Mouse (Mus musculus): ENCODE data around the gene Qsox1. TPM values are rescaled to one million over a fixed set of nuclear protein-coding genes. Genes with fewer than 3 reads are reported as not detected.

Qsox1 gene
- 23.4 and 33.2 TPM in 2 replicates for polyA plus RNA-seq (2015; fragmentation: Nextera tagmentation; extraction: Ambion mirVana)

DNA sequence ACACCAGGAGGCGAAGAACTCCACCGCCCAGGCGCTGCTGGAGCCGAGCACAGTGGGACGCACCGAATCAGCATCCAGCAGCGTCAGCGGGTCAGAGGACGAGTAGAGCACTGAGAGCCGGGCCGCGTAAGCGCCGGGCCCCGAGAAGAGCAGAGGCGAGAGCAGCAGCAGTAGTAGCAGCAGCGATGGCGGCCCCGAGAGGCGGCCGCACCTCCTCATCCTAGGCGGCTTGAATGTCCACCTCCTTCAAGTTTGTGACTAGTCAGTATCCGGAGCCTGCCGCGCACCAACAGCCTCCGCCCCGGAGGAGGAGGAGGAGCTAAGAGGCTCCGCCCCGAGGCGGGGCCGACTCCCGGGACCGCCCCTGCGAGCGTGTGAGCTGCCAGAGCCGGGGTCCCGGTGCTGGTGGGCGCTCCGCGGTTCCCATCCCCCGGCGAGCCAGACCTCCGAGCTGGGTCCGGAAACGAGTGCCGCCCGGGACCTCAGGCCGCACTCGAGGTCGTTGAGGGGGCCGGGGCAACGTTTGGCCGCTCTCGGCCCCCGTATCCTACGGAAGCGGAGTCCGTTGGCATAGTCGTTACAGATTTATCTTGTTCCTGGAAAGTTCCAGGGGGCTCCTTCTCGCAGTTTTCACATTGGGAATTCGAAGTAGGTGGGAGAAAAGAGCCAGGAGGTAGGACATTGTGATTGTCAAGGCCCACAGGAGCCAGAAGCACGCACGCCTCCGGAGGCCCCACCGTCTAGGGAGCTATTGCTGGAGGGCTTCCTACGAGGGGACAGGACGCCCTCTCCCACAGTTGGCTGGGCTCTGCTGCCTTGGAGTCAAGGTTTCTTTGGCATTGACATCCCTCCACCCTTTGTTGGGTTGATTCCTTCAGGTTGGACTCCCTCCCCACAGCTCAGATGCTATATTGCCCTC is at the start of gene Qsox1:
Gene Qsox1 (minus strand): TSS at position 309 of the 919 bp plus-strand sequence.
- Histone ChIP-seq H3K27ac (peak within 1 kb of the TSS; percentile 67), H3K4me2 (peak within 1 kb of the TSS; percentile 77), H3K36me3 (no peaks in the 10 kb centered on the region), H3K4me3 (peak within 1 kb of the TSS; percentile 90), H3K9ac (peak within 1 kb of the TSS; percentile 69), H3K9me3 (replicated peaks) (no peaks in the 10 kb centered on the region), H3K4me1 (replicated peaks) (peaks cover 33% of the 10 kb centered on the region), H3K27me3 (no peaks in the 10 kb centered on the region)
- WGBS: under 1% methylated on average over 65 of the region's 67 CpGs
- ATAC-seq (replicated peaks; ENCODE audit: insufficient number of reproducible peaks, insufficient read depth, low FRiP score, low read depth): peak; percentile 89

DNA sequence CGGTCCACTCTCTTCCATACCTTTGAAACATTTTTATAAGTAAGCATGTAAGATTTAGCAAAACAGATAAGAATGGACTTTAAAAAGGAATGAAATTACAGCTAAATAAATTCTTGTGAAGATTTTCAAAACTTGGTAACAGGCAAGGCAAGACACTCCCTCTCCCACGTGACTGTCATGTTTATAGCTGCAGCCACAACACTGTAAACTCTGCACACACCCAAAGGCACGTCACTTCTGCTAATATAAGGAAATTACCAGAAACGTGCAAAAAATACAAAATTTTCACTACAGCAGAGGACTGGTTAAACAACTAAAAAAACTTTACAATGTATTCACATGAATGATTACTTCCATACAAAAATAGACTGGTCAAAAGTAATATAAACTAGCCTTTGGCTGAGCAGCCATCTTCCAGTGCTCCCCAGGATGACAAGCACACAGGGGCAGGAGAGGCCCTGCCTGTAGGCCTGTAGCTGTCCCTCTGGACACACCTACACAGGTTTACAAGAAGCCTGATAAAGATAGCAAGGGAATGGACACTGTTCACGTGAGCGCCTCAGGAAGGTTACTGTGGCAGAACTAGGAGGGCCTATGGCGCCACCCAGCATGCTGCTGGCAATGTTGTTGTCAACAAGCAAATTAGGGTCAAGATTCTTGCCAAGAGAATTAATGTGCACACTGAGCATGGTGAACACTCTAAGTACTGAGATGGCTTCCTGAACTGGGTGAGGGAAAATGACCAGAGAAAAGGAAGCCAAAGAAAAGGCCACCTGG is 42.4 kb upstream of the Qsox1 start:
- Histone ChIP-seq H3K4me2 (no peak overlapping the region), H3K4me1 (replicated peaks) (no peaks in the 10 kb centered on the region), H3K4me3 (no peak overlapping the region), H3K27ac (no peak overlapping the region), H3K9ac (no peak overlapping the region), H3K27me3 (no peaks in the 10 kb centered on the region), H3K9me3 (replicated peaks) (no peaks in the 10 kb centered on the region), H3K36me3 (peaks cover 52% of the 10 kb centered on the region)
- no peak for ATAC-seq (replicated peaks; ENCODE audit: insufficient number of reproducible peaks, insufficient read depth, low FRiP score, low read depth)
- 80% methylated on average over 7 of the region's 7 CpGs for WGBS

DNA sequence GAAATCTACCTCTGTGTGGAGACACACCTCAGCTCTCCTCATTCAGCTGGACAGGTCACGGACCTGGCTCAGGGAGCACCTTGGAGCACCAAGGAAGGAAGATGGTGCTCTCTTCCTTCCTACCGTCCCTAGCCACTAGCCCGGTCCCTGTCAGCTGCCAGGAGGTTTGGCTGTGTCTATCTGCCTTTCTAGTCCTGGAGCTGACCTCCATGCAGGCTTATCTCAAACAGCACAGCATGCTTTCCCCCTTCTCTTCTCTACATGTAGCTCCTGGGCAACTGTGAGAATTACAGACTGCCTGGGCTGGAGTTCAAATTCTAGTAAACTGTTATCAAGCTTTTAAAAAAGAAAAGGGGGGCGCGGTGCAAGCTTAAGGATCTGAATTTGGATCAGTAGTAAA is 40.3 kb upstream of the Qsox1 start:
- H3K4me3 ChIP-seq: no peak overlapping the region
- peaks cover 49% of the 10 kb centered on the region for H3K36me3 ChIP-seq
- no peak overlapping the region for H3K4me2 ChIP-seq
- no peak overlapping the region for H3K27ac ChIP-seq
- H3K27me3 ChIP-seq: no peaks in the 10 kb centered on the region
- H3K9ac ChIP-seq: no peak overlapping the region
- no peak for ATAC-seq (replicated peaks; ENCODE audit: insufficient number of reproducible peaks, insufficient read depth, low FRiP score, low read depth)
- no peaks in the 10 kb centered on the region for H3K4me1 ChIP-seq (replicated peaks)
- H3K9me3 ChIP-seq (replicated peaks): no peaks in the 10 kb centered on the region
- WGBS: 88% methylated on average over 5 of the region's 5 CpGs

DNA sequence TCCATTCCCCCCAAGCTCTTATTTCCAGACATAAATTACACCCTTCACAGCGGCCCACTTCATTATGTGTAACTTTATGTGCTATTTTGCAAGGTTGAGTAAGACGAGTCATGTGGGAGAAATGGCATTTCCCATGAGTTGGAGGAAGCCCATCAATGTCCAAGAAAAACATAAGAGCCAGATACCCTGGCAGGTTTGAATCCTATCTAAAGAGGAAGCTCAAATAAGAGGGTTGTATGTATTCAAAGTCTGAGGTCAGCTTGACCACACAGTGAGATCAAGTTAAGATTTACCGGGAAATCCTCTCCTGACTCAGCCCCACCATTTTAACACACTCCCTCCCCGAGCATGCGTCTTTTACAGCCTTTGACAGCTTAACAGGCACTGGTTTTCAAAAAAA is 31.5 kb upstream of the Qsox1 start:
- Histone ChIP-seq H3K27ac (no peak overlapping the region), H3K27me3 (no peaks in the 10 kb centered on the region), H3K4me1 (replicated peaks) (peaks cover 10% of the 10 kb centered on the region; the same call in 1 of the 2 replicates), H3K9me3 (replicated peaks) (no peaks in the 10 kb centered on the region), H3K36me3 (peaks cover 27% of the 10 kb centered on the region), H3K9ac (no peak overlapping the region), H3K4me3 (no peak overlapping the region), H3K4me2 (no peak overlapping the region)
- WGBS: 67% methylated on average over 5 of the region's 5 CpGs
- ATAC-seq (replicated peaks; ENCODE audit: insufficient number of reproducible peaks, insufficient read depth, low FRiP score, low read depth): no peak

DNA sequence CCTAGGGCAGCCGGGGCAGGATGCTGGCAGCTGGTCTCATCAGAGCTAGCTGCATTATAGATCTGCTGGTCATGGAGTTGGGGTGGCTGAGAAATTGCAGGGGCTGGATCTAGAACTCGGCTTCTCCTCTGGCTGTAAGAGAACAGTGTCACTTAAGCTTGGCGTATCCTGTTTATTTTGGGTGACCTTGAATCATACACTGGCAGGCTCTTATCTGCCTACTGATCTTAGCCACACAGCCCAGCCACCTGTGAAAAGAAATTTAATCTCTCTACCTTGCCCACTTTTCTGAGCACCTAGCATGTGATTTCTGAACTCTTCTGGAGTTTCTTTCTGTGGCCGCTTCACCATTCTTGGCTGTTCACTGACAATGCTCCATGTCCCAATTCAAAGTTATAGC is 30.8 kb upstream of the Qsox1 start:
- no peak for ATAC-seq (replicated peaks; ENCODE audit: insufficient number of reproducible peaks, insufficient read depth, low FRiP score, low read depth)
- Histone ChIP-seq H3K27me3 (no peaks in the 10 kb centered on the region), H3K4me3 (no peak overlapping the region), H3K27ac (no peak overlapping the region), H3K9ac (no peak overlapping the region), H3K36me3 (peaks cover 24% of the 10 kb centered on the region), H3K4me1 (replicated peaks) (peaks cover 10% of the 10 kb centered on the region; the same call in 1 of the 2 replicates), H3K4me2 (no peak overlapping the region), H3K9me3 (replicated peaks) (no peaks in the 10 kb centered on the region)
- 60% methylated on average over 4 of the region's 4 CpGs for WGBS

DNA sequence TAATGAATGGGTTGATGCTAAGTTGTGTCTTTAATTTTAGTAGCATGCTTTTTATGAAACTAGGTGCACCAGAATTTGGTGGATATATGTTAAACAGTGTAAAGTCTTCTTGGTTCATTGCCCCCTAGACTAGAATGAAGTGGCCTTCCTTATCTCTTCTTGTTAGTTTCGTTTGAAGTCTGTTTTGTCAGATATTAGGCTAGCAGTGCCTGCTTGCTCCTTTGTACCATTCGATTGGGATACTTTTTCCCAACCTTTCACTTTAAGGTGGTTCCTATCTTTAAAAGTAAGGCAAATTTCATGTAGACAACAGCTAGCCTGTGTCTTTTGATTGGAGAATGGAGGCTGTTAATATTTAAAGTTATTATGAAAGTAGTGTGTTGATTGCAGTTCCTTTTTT is 23.0 kb upstream of the Qsox1 start:
- WGBS: 43% methylated on average over 2 of the region's 2 CpGs
- Histone ChIP-seq H3K9me3 (replicated peaks) (no peaks in the 10 kb centered on the region), H3K27me3 (no peaks in the 10 kb centered on the region), H3K9ac (no peak overlapping the region), H3K27ac (no peak overlapping the region), H3K4me1 (replicated peaks) (no peaks in the 10 kb centered on the region), H3K36me3 (no peaks in the 10 kb centered on the region; the same call in 1 of the 2 replicates), H3K4me2 (no peak overlapping the region), H3K4me3 (no peak overlapping the region)
- no peak for ATAC-seq (replicated peaks; ENCODE audit: insufficient number of reproducible peaks, insufficient read depth, low FRiP score, low read depth)

DNA sequence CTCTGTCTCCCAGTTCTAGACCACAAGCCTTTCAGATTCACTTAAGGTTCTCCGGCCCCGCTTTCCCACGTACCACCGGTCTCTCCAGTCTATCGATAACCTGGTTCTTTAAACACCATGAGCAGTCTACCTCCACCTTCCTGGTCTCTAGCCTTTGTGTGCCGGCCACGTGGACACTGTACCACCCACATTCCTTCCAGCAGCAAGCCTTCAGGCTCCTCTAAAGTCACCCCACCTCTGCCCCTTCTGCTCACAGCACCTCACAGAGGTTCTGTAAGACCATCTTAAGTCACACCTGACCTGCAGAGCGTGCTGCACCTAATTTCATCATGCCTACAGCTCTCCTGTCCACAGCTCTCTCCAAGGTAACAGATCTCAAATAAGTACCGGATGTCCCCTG is 20.9 kb upstream of the Qsox1 start:
- Histone ChIP-seq H3K4me1 (replicated peaks) (no peaks in the 10 kb centered on the region), H3K9ac (no peak overlapping the region), H3K4me3 (no peak overlapping the region), H3K9me3 (replicated peaks) (no peaks in the 10 kb centered on the region), H3K4me2 (no peak overlapping the region), H3K27ac (no peak overlapping the region), H3K27me3 (no peaks in the 10 kb centered on the region), H3K36me3 (no peaks in the 10 kb centered on the region)
- 86% methylated on average over 9 of the region's 9 CpGs for WGBS
- ATAC-seq (replicated peaks; ENCODE audit: insufficient number of reproducible peaks, insufficient read depth, low FRiP score, low read depth): no peak

DNA sequence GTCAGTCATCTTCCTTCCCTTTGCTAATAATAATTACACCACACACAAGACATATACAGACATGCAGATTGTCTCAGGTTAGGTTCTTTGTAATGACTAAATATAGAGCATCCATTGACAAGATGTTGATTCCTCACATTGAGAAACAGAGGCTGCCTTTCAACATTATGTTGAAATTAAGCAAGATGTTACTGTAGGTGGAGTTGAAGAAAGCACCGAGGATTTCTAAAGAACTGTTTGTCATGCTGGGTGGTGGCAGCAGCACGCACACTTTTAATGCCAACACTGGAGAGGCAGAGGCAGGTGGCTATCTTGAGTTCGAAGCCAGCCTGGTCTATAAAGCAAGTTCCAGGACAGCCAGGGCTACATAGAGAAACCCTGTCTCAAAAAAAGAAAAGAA is 19.3 kb upstream of the Qsox1 start:
- H3K4me1 ChIP-seq (replicated peaks): no peaks in the 10 kb centered on the region
- H3K27ac ChIP-seq: no peak overlapping the region
- no peaks in the 10 kb centered on the region for H3K36me3 ChIP-seq
- no peak overlapping the region for H3K9ac ChIP-seq
- ATAC-seq (replicated peaks; ENCODE audit: insufficient number of reproducible peaks, insufficient read depth, low FRiP score, low read depth): no peak
- no peaks in the 10 kb centered on the region for H3K27me3 ChIP-seq
- no peak overlapping the region for H3K4me3 ChIP-seq
- H3K9me3 ChIP-seq (replicated peaks): no peaks in the 10 kb centered on the region
- no peak overlapping the region for H3K4me2 ChIP-seq
- WGBS: 87% methylated on average over 3 of the region's 3 CpGs

DNA sequence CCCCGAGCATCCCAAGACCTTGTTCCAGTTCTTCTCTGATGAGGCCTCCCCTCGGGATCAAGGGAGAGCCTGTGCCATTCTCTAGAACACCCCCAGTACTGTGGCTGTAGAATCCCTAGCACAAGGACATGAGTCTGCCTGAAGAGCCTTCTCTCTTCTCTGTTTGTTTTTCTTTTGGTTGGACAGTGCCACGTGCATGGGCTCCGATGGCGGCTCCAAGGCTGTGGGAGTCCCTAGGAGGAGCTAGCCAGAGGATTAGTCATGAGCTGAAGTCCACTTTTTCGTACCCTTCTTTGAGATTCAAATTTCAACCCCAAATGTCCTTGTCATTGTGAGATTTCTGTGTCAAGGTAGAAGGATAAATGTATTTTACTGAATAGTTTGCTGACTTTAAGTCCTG is 18.2 kb upstream of the Qsox1 start:
- Histone ChIP-seq H3K36me3 (no peaks in the 10 kb centered on the region), H3K9ac (no peak overlapping the region), H3K4me2 (no peak overlapping the region), H3K27ac (no peak overlapping the region), H3K4me3 (no peak overlapping the region), H3K4me1 (replicated peaks) (no peaks in the 10 kb centered on the region), H3K27me3 (no peaks in the 10 kb centered on the region), H3K9me3 (replicated peaks) (no peaks in the 10 kb centered on the region)
- WGBS: 69% methylated on average over 6 of the region's 6 CpGs
- no peak for ATAC-seq (replicated peaks; ENCODE audit: insufficient number of reproducible peaks, insufficient read depth, low FRiP score, low read depth)

DNA sequence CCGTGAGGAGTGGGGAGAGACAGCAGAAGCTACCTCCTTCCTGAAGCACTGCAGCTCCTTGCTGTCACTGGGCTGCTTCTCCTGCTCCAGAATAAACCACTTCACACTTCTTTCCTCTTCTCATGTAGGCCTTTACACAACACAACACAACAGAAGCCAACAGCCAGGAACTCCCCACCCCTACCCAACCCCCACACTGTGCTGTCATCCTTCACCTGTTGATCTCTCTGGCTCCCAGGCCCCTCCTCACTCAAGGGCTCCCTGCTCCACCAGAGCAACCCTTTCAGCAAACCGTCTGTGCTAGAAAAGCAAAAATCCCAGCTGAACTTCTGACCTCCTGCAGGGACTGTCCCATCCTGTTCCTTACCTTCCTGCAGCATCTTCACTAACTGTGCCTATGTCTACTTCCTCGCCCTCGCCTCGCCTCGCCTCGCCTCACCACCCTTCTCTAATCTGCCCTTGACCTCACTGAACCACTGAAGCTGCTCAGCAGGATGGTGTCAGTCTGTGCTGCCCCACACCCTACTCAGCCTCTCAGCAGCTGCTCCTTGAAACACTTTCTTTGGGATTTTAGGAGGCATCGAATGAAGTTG is 15.1 kb upstream of the Qsox1 start:
- no peak overlapping the region for H3K27ac ChIP-seq
- H3K4me3 ChIP-seq: no peak overlapping the region
- no peaks in the 10 kb centered on the region for H3K36me3 ChIP-seq
- no peak overlapping the region for H3K9ac ChIP-seq
- WGBS: 40% methylated on average over 8 of the region's 8 CpGs
- H3K4me2 ChIP-seq: no peak overlapping the region
- no peaks in the 10 kb centered on the region for H3K4me1 ChIP-seq (replicated peaks)
- ATAC-seq (replicated peaks; ENCODE audit: insufficient number of reproducible peaks, insufficient read depth, low FRiP score, low read depth): no peak
- no peaks in the 10 kb centered on the region for H3K27me3 ChIP-seq
- H3K9me3 ChIP-seq (replicated peaks): no peaks in the 10 kb centered on the region

DNA sequence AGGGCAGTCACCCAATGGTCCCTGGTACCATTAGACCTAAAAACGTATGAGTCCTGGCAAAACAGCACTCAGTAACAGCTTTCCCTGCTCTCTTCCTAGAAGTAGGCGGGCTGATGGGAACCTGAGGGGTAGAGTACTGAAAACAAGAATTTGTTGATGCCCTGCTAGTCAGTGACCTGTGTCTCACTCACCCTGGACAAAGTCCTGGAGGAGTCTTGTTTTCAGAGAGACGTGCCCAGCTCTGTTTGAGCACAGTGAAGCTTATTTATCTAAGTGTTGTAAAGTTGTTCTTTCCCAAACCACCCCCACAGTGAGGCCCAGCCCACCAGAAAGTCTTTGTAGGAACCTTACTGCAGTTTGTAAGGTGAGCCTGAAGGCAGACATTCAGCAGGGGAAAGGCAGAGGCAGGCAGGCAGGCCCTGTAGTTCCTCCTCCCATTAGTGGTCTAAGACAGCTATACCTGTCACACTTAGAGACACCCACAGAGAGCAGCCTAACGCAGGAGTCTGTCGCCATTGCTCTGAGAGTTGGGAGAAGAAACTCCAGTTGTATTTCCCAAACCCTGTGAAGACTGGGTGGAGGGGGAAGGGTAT is 14.2 kb upstream of the Qsox1 start:
- Histone ChIP-seq H3K4me3 (no peak overlapping the region), H3K9me3 (replicated peaks) (no peaks in the 10 kb centered on the region), H3K4me1 (replicated peaks) (no peaks in the 10 kb centered on the region), H3K27ac (no peak overlapping the region), H3K36me3 (no peaks in the 10 kb centered on the region), H3K4me2 (no peak overlapping the region), H3K9ac (no peak overlapping the region), H3K27me3 (no peaks in the 10 kb centered on the region)
- no peak for ATAC-seq (replicated peaks; ENCODE audit: insufficient number of reproducible peaks, insufficient read depth, low FRiP score, low read depth)
- 54% methylated on average over 5 of the region's 5 CpGs for WGBS

Measured in heart, embryonic 15.5 days (tissue).